Mouse (Mus musculus) yolk sac, embryonic 10.5 days (tissue): ENCODE data around the gene Dner.

Source experiments
- DNase-seq: peaks from one replicate; pipeline ENCODE4 v3.0.0-alpha.2; 2017; ENCODE audit warnings: low spot score

The Dner gene

GRCm38 (mm10) chr1:84443640-84444039, 252.4 kb downstream of the Dner start:
- no peak for DNase-seq

- DNase-seq: no peak
Measured at GRCm38 (mm10) chr1:84443050-84443449, 253.0 kb downstream of the Dner start.

- DNase-seq: no peak
Measured at GRCm38 (mm10) chr1:84441419-84441818, 254.6 kb downstream of the Dner start.

- no peak for DNase-seq
Measured at GRCm38 (mm10) chr1:84437565-84437964, 258.5 kb downstream of the Dner start.

- no peak for DNase-seq
Measured at GRCm38 (mm10) chr1:84436281-84436680, 259.7 kb downstream of the Dner start.

- DNase-seq: peak; percentile 47
Measured at GRCm38 (mm10) chr1:84433291-84433980, 262.6 kb downstream of the Dner start.

- no peak for DNase-seq
Measured at GRCm38 (mm10) chr1:84432311-84432710, 263.7 kb downstream of the Dner start.

GRCm38 (mm10) chr1:84428331-84428730, 267.7 kb downstream of the Dner start:
- no peak for DNase-seq

- DNase-seq: no peak
Measured at GRCm38 (mm10) chr1:84427757-84428156, 268.3 kb downstream of the Dner start.

GRCm38 (mm10) chr1:84426679-84427078, 269.3 kb downstream of the Dner start:
- DNase-seq: no peak

GRCm38 (mm10) chr1:84422881-84423280, 273.1 kb downstream of the Dner start:
- DNase-seq: no peak

GRCm38 (mm10) chr1:84421845-84422244, 274.2 kb downstream of the Dner start:
- DNase-seq: no peak

GRCm38 (mm10) chr1:84419416-84419815, 276.6 kb downstream of the Dner start:
- DNase-seq: no peak

- no peak for DNase-seq
Measured at GRCm38 (mm10) chr1:84418511-84418910, 277.5 kb downstream of the Dner start.

GRCm38 (mm10) chr1:84417761-84418238, 278.2 kb downstream of the Dner start:
- DNase-seq: peak; percentile 16

GRCm38 (mm10) chr1:84417276-84417675, 278.7 kb downstream of the Dner start:
- no peak for DNase-seq

- DNase-seq: no peak
Measured at GRCm38 (mm10) chr1:84414464-84414863, 281.6 kb downstream of the Dner start.

- DNase-seq: no peak
Measured at GRCm38 (mm10) chr1:84409514-84409913, 286.5 kb downstream of the Dner start.

GRCm38 (mm10) chr1:84408873-84409272, 287.1 kb downstream of the Dner start:
- no peak for DNase-seq

- peak; percentile 44 for DNase-seq
Measured at GRCm38 (mm10) chr1:84406891-84407290, 289.1 kb downstream of the Dner start.

GRCm38 (mm10) chr1:84405551-84406290, 290.3 kb downstream of the Dner start:
- no peak for DNase-seq

GRCm38 (mm10) chr1:84404880-84405279, 291.1 kb downstream of the Dner start:
- DNase-seq: no peak

- DNase-seq: no peak
Measured at GRCm38 (mm10) chr1:84402154-84402553, 293.9 kb downstream of the Dner start.
